Mouse (Mus musculus) intestine, postnatal 0 days (tissue): ENCODE results near the gene Ern1. TPM values are rescaled to one million over a fixed set of nuclear protein-coding genes. Genes with fewer than 3 reads are reported as not detected.

ENCODE experiments used
- ATAC-seq: fragments of 200-750 bp; cut with Nextera tagmentation; 2 replicates; pipeline ENCODE4 v1.8.0; 2017; ENCODE audit warnings: mild to moderate bottlenecking, moderate TSS enrichment, moderate library complexity
- H3K27ac ChIP-seq: fragments of 300-500 bp; sonication (generic); 2 replicates; pipeline ENCODE4 v1.5.1; 2014; ENCODE audit warnings: mild to moderate bottlenecking, low read depth, low read length, moderate library complexity
- H3K27me3 ChIP-seq: fragments of 300-500 bp; sonication (generic); replicated peaks from 2 replicates; pipeline ENCODE4 v1.6.1; 2014; ENCODE audit warnings: low read length, mixed read lengths; ENCODE audit not compliant: control insufficient read depth, insufficient read depth
- H3K36me3 ChIP-seq: fragments of 300-500 bp; sonication (generic); 2 replicates; pipeline ENCODE4 v1.6.1; 2014; ENCODE audit warnings: mild to moderate bottlenecking, moderate library complexity; ENCODE audit not compliant: control insufficient read depth, insufficient read depth
- H3K4me1 ChIP-seq: fragments of 300-500 bp; sonication (generic); replicated peaks from 2 replicates; pipeline ENCODE4 v1.6.1; 2014; ENCODE audit warnings: antibody characterized with exemption, low read length, mixed read lengths; ENCODE audit not compliant: control insufficient read depth, insufficient read depth
- H3K4me2 ChIP-seq: fragments of 300-500 bp; sonication (generic); replicated peaks from 2 replicates; pipeline ENCODE4 v1.6.1; 2014; ENCODE audit warnings: low read depth, mild to moderate bottlenecking, moderate library complexity
- H3K4me3 ChIP-seq: fragments of 300-500 bp; sonication (generic); 2 replicates; pipeline ENCODE4 v1.5.1; 2014; ENCODE audit warnings: low read depth, low read length
- H3K9ac ChIP-seq: fragments of 300-500 bp; sonication (generic); 2 replicates; pipeline ENCODE4 v1.6.1; 2014; ENCODE audit warnings: mild to moderate bottlenecking, low read depth, low read length
- H3K9me3 ChIP-seq: fragments of 300-500 bp; sonication (generic); 2 replicates; pipeline ENCODE4 v1.6.1; 2016; ENCODE audit warnings: mixed run types; ENCODE audit not compliant: control insufficient read depth
- CTCF ChIP-seq: sonication (generic); IDR thresholded peaks from 2 replicates; pipeline ENCODE4 v1.5.1; 2016; ENCODE audit warnings: low read depth, mild to moderate bottlenecking, control low read depth, antibody characterized with exemption, moderate library complexity
- WGBS: fragments of 180-500 bp; shearing (Covaris S2); extraction: QIAGEN DNeasy Blood & Tissue Kit; methylation state at CpG from one replicate; pipeline ENCODE4 v1.1.7; 2014; 5-methylcytosine and 5-hydroxymethylcytosine counted together
- polyA plus RNA-seq: library from polyadenylated mRNA; unstranded; fragments of >200 nt; fragmentation: Nextera tagmentation; extraction: Ambion mirVana; gene quantifications from 2 replicates; pipeline ENCODE4 v1.2.1, GENCODE M21; 2015

Gene Ern1
- polyA plus RNA-seq = 1.6 and 2.9 TPM in 2 replicates

DNA sequence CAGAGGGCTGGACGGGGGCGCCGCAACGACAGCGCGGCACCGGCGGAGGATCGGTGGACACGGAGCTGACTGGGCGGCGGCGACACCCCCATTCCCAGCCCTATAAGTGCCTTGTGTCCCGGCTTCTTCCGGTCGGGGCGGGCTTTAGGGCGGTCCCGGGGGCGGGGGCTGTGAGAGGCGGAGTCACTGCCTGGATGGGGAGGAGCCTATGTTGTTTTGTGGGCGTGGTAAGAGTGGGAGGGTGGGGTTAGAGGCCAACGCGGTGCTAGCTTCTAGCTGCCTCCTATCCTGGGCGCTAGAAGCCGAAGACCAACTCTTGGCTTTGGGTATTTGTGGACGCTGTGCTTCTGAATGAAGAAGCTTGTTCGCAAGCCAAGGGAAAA is at the start of gene Ern1:
Ern1 (minus strand) TSS at position 120 of the 383 bp plus-strand sequence.
- WGBS = 0% methylated on average over 22 of the region's 28 CpGs
- Histone ChIP-seq H3K9me3 (no peaks in the 10 kb centered on the region), H3K4me2 (peak within 1 kb of the TSS; percentile 77), H3K27me3 (no peaks in the 10 kb centered on the region), H3K27ac (peak within 1 kb of the TSS; percentile 95), H3K4me3 (peak within 1 kb of the TSS; percentile 93), H3K36me3 (no peaks in the 10 kb centered on the region), H3K4me1 (no peaks in the 10 kb centered on the region), H3K9ac (peak within 1 kb of the TSS; percentile 83)
- peak; percentile 97 for ATAC-seq
- no peak for TF ChIP-seq CTCF

DNA sequence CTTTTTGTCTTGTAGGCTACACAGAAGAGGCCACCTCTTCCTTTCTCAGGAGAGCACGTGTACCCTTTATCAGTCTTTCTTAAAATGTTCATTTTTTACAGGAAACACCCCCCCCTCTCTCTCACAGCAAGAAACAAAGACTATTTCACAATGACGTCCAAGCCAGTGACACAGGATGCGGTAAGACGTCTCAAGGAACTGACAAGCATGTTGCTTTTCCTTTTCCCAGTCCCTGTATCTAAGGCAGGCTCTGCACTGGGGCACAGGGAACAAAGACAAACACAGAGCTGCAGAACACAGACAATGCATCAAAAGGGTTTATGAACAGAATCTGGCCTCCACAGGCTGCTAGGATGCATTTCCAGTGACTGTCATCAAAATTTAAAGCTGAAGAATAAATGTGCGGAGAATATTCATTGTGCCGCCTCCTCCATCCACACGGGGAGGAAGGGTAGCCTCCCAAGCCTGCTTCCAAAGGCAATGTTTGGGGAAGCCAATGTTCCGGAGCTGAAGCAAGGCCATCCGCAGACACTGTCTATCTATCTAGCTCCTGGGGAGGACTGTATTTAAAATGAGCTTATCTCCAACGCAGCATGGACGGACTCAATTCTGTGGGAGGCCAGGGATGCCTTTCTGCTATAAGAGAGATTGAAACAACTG is 48.7 kb upstream of the Ern1 start:
- no peaks in the 10 kb centered on the region for H3K4me1 ChIP-seq
- no peaks in the 10 kb centered on the region for H3K27me3 ChIP-seq
- H3K36me3 ChIP-seq = peaks cover 20% of the 10 kb centered on the region
- no peak for TF ChIP-seq CTCF
- no peak overlapping the region for H3K4me2 ChIP-seq
- 80% methylated on average over 11 of the region's 11 CpGs for WGBS
- H3K9ac ChIP-seq = no peak overlapping the region
- no peak overlapping the region for H3K27ac ChIP-seq
- ATAC-seq = no peak
- H3K9me3 ChIP-seq = no peaks in the 10 kb centered on the region
- no peak overlapping the region for H3K4me3 ChIP-seq

DNA sequence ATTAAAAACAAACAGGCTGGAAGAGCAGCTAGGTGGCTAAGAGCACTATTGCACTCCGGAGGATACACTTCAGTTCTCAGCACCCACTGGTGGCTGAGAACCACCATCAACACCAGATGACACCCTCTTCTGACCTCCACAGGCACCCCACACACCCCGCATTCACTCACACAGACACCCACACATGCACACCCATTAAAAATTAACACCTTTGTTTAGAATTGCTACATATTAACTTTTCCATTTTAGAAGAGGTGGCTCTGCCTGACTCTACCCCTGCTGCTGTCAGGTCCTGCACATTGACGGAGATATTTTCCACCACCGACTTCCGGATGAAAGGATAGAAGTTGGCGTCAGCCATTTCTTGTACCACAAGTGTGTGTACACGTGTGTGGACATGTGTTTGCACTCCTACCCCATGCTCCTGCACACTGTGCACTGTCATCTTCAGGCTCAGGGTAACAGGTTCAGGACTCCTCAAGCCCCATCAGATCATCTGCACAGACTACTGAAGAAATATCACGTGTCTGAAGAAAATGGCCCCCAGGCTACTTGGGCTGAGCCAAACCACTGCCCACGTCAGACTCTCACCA is 48.1 kb upstream of the Ern1 start:
- 90% methylated on average over 9 of the region's 9 CpGs for WGBS
- no peak overlapping the region for H3K9ac ChIP-seq
- H3K27me3 ChIP-seq = no peaks in the 10 kb centered on the region
- peaks cover 20% of the 10 kb centered on the region for H3K36me3 ChIP-seq
- no peaks in the 10 kb centered on the region for H3K4me1 ChIP-seq
- no peak overlapping the region for H3K4me2 ChIP-seq
- H3K4me3 ChIP-seq = no peak overlapping the region
- no peaks in the 10 kb centered on the region for H3K9me3 ChIP-seq
- H3K27ac ChIP-seq = no peak overlapping the region
- TF ChIP-seq CTCF = no peak
- ATAC-seq = no peak

DNA sequence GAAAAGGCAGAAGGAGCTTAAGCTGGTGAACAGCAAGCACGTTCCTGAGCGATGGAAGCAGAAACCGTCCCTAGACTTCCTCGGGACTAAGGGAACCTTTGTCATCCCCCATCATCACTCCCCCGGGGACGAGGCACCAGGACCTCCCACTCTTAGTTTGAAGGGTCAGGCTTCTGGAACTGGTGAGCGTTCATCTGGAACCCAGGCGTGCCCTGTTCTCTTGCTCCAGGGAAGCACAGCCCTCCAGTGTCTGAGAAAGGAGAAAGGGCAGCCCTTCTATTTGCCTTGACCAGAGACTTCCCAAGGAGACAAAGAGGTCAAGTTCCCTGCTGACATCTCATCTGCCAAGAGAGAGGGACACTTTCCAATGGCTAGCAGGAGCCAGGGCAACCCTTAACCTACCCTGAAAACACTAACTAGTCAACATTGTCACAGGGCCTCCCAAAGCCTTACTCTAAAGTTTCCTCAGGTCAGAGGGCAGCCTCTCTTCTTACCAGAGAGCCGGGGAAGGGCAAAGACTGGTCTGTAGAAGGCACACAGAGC is 44.7 kb upstream of the Ern1 start:
- Histone ChIP-seq H3K9ac (no peak overlapping the region), H3K4me1 (no peaks in the 10 kb centered on the region), H3K27me3 (no peaks in the 10 kb centered on the region), H3K36me3 (peaks cover 25% of the 10 kb centered on the region), H3K4me2 (no peak overlapping the region), H3K4me3 (no peak overlapping the region), H3K27ac (no peak overlapping the region), H3K9me3 (no peaks in the 10 kb centered on the region)
- no peak for ATAC-seq
- TF ChIP-seq CTCF = no peak
- 90% methylated on average over 9 of the region's 9 CpGs for WGBS

DNA sequence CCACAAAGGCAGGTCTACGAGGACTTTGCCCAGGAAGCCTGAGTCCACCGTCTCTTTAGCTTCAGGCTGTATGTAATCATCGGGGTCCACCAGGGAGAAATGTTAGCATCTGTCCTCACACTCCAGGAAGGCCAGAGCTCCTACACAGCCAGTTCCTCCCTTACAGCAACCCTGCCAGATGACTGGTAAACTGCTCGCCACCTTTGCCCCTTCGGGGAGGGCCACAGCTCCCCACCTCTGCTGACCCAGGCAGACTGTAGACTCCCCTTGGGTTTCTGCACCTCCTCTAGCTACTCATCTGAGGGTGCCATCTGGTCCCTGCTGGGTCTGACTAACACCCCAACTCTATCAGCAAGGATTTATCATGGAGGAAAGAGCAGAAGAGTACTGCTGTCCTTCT is 42.1 kb upstream of the Ern1 start:
- no peak for TF ChIP-seq CTCF

DNA sequence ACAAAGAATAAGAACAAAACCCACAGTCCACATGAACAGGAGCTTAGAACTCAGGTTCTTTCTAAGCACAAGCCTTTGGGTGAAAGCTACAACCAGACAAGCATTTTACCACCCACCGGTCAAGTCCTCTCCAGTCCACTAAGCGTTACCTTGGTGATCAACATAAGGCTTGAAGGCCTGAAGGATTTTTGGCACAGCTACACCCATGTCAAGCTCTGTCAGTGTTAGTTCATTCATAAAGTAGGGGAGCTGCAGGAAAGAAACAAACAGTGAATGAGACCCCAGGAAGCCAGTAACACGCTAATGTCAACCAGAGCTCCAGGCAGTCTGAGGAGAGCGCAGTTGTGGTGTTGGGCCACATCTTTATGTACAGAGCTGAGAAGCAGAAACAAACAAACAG is 41.5 kb upstream of the Ern1 start:
- H3K36me3 ChIP-seq = peaks cover 30% of the 10 kb centered on the region
- ATAC-seq = no peak
- no peak overlapping the region for H3K9ac ChIP-seq
- no peak overlapping the region for H3K4me3 ChIP-seq
- 92% methylated on average over 4 of the region's 4 CpGs for WGBS
- H3K27me3 ChIP-seq = no peaks in the 10 kb centered on the region
- no peak overlapping the region for H3K4me2 ChIP-seq
- H3K9me3 ChIP-seq = no peaks in the 10 kb centered on the region
- H3K4me1 ChIP-seq = no peaks in the 10 kb centered on the region
- no peak overlapping the region for H3K27ac ChIP-seq
- no peak for TF ChIP-seq CTCF

More for the DNA sequence above, 42.1 kb upstream of the Ern1 start:
- 57% methylated on average over 5 of the region's 5 CpGs for WGBS
- H3K9me3 ChIP-seq = no peaks in the 10 kb centered on the region
- H3K4me3 ChIP-seq = no peak overlapping the region
- H3K36me3 ChIP-seq = peaks cover 29% of the 10 kb centered on the region
- ATAC-seq = no peak
- H3K4me2 ChIP-seq = no peak overlapping the region
- no peaks in the 10 kb centered on the region for H3K4me1 ChIP-seq
- no peak overlapping the region for H3K9ac ChIP-seq
- H3K27me3 ChIP-seq = no peaks in the 10 kb centered on the region
- H3K27ac ChIP-seq = no peak overlapping the region
